Mouse (Mus musculus): ENCODE results near the gene Gm49361.

GRCm38 (mm10) chr14:57772157-57772815 lies 26.4 kb upstream of the Gm49361 start:
- no peak for TF ChIP-seq CTCF (IDR thresholded peaks at IDR 0.05; ENCODE audit: control insufficient read depth, insufficient read depth, insufficient read length)
- TF ChIP-seq CEBPB (IDR thresholded peaks at IDR 0.05; ENCODE audit: low read depth): no peak
- no peak for TF ChIP-seq MAX (IDR thresholded peaks at IDR 0.05)
- no peak for TF ChIP-seq MYOG (IDR thresholded peaks at IDR 0.05; ENCODE audit: control insufficient read depth, extremely low read depth, insufficient read length)
- no peak for TF ChIP-seq USF1 (IDR thresholded peaks at IDR 0.05; ENCODE audit: low read depth)
- no peak for TF ChIP-seq MYOD1 (IDR thresholded peaks at IDR 0.05; ENCODE audit: control insufficient read depth, insufficient read length, low read depth)
- TF ChIP-seq FOSL1 (IDR thresholded peaks at IDR 0.05; ENCODE audit: insufficient read depth, low read length, poor library complexity, severe bottlenecking): no peak
